Mouse (Mus musculus) lung, postnatal 0 days (tissue): ENCODE data around the gene Fry.

ENCODE experiments used
- CTCF ChIP-seq: IDR thresholded peaks from 2 replicates; pipeline ENCODE4 v1.5.1; 2016; ENCODE audit warnings: antibody characterized with exemption, mild to moderate bottlenecking
- EP300 ChIP-seq: IDR thresholded peaks from 2 replicates; pipeline ENCODE4 v1.6.1; 2016; ENCODE audit warnings: antibody characterized with exemption, mild to moderate bottlenecking, control low read depth

GRCm38 (mm10) chr5:150452004-150452626, 333.7 kb downstream of the Fry start:
- TF ChIP-seq CTCF (peak; percentile 45), EP300 (no peak)
